Mouse (Mus musculus) megakaryocyte, embryonic 14.5 days (primary cell): ENCODE results near the gene Olfr554.

Experiments
- FLI1 ChIP-seq: IDR thresholded peaks from 2 replicates; pipeline ENCODE4 v1.6.1; 2012; ENCODE audit warnings: low read length, inconsistent platforms, mixed read lengths
- GATA1 ChIP-seq: IDR thresholded peaks from 3 replicates; pipeline ENCODE4 v1.6.1; 2012; ENCODE audit warnings: mixed read lengths, low read length, inconsistent platforms, borderline replicate concordance

DNA sequence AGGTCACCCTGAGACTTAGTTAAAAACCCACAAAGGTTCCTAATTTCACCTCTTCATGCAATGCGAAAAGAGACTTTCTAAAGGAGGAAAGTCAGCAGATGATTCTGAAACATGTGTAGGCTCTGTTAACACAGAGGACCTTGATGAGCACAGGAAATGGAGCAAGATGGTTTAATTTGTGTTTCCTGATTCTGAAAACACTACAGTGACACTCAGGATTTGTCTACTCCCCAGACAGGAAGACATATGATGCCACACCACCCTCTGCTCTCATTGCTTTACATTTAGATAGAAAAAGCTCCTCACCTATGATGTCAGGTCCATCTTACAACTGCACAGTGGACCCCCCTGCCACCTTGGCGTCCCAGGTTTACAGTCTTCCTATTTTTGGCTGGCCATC lies 38.0 kb downstream of the Olfr554 start:
- TF ChIP-seq FLI1 (no peak), GATA1 (no peak)
